Mouse (Mus musculus): ENCODE measurements at regions not wholly inside any gene's neighbourhood (a gene's known extent, or its start where the extent isn't known, plus 50 kb on each side); places are given as distances from the start of the nearest gene placed in this dataset.

GRCm38 (mm10) chr5:11983452-11983851, 65.6 kb downstream of the 4933402N22Rik start:
- no peak for ATAC-seq (ENCODE audit: insufficient read depth, low FRiP score, low read depth)
- 53% methylated on average over 4 of the region's 4 CpGs for WGBS

DNA sequence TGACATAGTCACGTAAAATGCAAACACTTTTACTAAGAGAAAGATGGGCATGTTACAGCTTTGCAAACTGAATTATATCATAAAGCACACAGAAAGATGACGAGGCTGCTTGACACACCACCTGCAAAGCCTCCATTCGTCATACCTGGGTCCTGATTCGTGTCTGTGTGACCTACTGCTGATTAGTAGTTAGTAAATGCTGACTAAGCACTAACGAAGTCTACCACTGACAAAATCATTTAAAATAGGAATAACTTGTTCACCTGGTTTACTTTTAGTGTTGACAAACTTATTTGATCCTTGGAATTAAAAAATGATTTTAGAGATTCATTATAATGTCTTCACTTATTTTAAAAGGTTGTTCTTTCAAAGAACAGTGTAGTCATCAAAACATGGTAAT, 71.3 kb downstream of the 4933402N22Rik start:
- Histone ChIP-seq H3K9me3 (no peaks in the 10 kb centered on the region), H3K36me3 (no peaks in the 10 kb centered on the region), H3K4me1 (no peaks in the 10 kb centered on the region), H3K27me3 (replicated peaks) (no peaks in the 10 kb centered on the region), H3K27ac (no peak overlapping the region), H3K4me2 (no peak overlapping the region), H3K9ac (no peak overlapping the region), H3K4me3 (replicated peaks) (no peak overlapping the region)
- WGBS: 76% methylated on average over 5 of the region's 5 CpGs
- ATAC-seq (ENCODE audit: insufficient read depth, low FRiP score, low read depth): no peak

More at GRCm38 (mm10) chr5:11983452-11983851, 65.6 kb downstream of the 4933402N22Rik start:
- H3K4me3 ChIP-seq (replicated peaks): no peak overlapping the region
- no peaks in the 10 kb centered on the region for H3K9me3 ChIP-seq
- H3K27ac ChIP-seq: no peak overlapping the region
- H3K4me2 ChIP-seq: no peak overlapping the region
- no peaks in the 10 kb centered on the region for H3K36me3 ChIP-seq
- H3K27me3 ChIP-seq (replicated peaks): no peaks in the 10 kb centered on the region
- no peaks in the 10 kb centered on the region for H3K4me1 ChIP-seq
- no peak overlapping the region for H3K9ac ChIP-seq

DNA sequence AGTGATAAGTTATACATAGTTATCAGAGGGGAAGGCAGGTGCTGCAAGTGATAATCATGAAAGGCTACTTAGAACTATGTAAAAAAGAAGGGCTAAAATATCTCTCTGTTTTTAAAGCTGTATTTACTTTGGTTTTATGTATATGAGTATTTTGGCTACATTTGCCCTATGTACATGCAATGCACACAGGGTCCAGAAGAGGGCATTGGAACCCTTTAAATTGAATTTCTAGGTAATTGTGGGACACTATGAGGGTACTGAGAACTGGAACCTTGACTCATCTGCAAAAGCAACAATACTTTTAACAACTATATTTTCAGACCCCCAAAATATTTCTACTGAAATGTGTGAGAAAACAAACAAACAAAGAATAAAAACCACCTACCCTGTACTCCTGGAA, 82.9 kb downstream of the 4933402N22Rik start:
- Histone ChIP-seq H3K4me1 (no peaks in the 10 kb centered on the region), H3K36me3 (no peaks in the 10 kb centered on the region), H3K27ac (no peak overlapping the region), H3K9ac (no peak overlapping the region), H3K27me3 (replicated peaks) (no peaks in the 10 kb centered on the region), H3K4me2 (no peak overlapping the region), H3K9me3 (no peaks in the 10 kb centered on the region), H3K4me3 (replicated peaks) (no peak overlapping the region)
- ATAC-seq (ENCODE audit: insufficient read depth, low FRiP score, low read depth): no peak

GRCm38 (mm10) chr5:12006473-12006872, 88.6 kb downstream of the 4933402N22Rik start:
- ATAC-seq (ENCODE audit: insufficient read depth, low FRiP score, low read depth): no peak; the same call in 1 of the 2 replicates
- no peaks in the 10 kb centered on the region for H3K27me3 ChIP-seq (replicated peaks)
- no peak overlapping the region for H3K27ac ChIP-seq
- H3K9me3 ChIP-seq: no peaks in the 10 kb centered on the region
- H3K36me3 ChIP-seq: no peaks in the 10 kb centered on the region
- H3K9ac ChIP-seq: no peak overlapping the region
- no peaks in the 10 kb centered on the region for H3K4me1 ChIP-seq
- no peak overlapping the region for H3K4me3 ChIP-seq (replicated peaks)
- WGBS: 47% methylated on average over 3 of the region's 3 CpGs
- H3K4me2 ChIP-seq: no peak overlapping the region

DNA sequence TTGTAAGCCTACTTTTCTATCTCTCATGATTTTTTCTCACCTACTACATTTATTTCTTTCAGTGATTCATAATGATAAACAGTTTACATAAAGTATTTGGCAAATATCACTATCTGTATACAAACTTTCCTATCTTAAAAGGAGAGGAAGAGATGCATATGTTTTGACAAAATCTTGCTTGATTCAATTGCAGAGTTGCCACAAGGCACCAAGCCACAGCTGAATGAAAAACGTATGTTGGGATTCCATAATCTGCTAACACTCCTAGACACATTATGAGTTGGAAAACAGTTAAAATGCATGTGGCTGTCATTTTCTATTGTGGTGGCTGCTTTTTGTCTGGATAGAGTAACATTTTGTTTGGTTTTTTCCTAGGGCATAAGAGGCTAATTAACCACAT, 98.5 kb downstream of the 4933402N22Rik start:
- no peak for ATAC-seq (ENCODE audit: insufficient read depth, low FRiP score, low read depth)
- Histone ChIP-seq H3K4me2 (no peak overlapping the region), H3K27me3 (replicated peaks) (no peaks in the 10 kb centered on the region), H3K9ac (no peak overlapping the region), H3K9me3 (no peaks in the 10 kb centered on the region), H3K4me1 (no peaks in the 10 kb centered on the region), H3K27ac (no peak overlapping the region), H3K36me3 (no peaks in the 10 kb centered on the region), H3K4me3 (replicated peaks) (no peak overlapping the region)
- WGBS: 54% methylated on average over 1 of the region's 1 CpGs

DNA sequence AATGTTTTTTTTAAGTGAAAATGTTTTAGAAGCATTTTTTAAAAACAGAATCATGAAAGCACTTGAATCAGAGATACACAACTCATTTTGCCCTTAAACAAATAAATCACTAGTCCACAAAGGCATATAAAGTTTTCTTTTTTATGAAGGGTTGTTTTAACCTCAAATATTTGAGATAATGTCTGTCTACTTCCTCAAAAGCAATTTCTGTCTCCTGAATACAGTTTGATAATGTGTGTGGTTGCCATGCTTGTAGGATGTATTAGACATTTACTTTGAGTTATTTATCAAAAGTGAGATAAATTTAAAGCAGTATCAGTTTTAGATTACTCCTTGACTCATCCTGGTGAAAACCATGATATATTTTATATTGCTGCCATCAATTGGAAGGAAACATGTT, 102.6 kb downstream of the 4933402N22Rik start:
- Histone ChIP-seq H3K4me3 (replicated peaks) (no peak overlapping the region), H3K36me3 (no peaks in the 10 kb centered on the region), H3K27me3 (replicated peaks) (no peaks in the 10 kb centered on the region), H3K9me3 (no peaks in the 10 kb centered on the region), H3K9ac (no peak overlapping the region), H3K27ac (no peak overlapping the region), H3K4me1 (no peaks in the 10 kb centered on the region), H3K4me2 (no peak overlapping the region)
- ATAC-seq (ENCODE audit: insufficient read depth, low FRiP score, low read depth): no peak

- Histone ChIP-seq H3K9me3 (no peaks in the 10 kb centered on the region), H3K9ac (no peak overlapping the region), H3K4me2 (no peak overlapping the region), H3K4me3 (replicated peaks) (no peak overlapping the region), H3K27ac (no peak overlapping the region), H3K36me3 (no peaks in the 10 kb centered on the region), H3K4me1 (no peaks in the 10 kb centered on the region), H3K27me3 (replicated peaks) (no peaks in the 10 kb centered on the region)
- ATAC-seq (ENCODE audit: insufficient read depth, low FRiP score, low read depth): no peak
Measured at GRCm38 (mm10) chr5:12024705-12025383, 107.0 kb downstream of the 4933402N22Rik start.

- Histone ChIP-seq H3K4me1 (no peaks in the 10 kb centered on the region), H3K36me3 (no peaks in the 10 kb centered on the region), H3K27me3 (replicated peaks) (no peaks in the 10 kb centered on the region), H3K4me3 (replicated peaks) (no peak overlapping the region), H3K4me2 (no peak overlapping the region), H3K27ac (no peak overlapping the region), H3K9me3 (no peaks in the 10 kb centered on the region), H3K9ac (no peak overlapping the region)
- 10% methylated on average over 5 of the region's 5 CpGs for WGBS
- no peak; the same call in 1 of the 2 replicates for ATAC-seq (ENCODE audit: insufficient read depth, low FRiP score, low read depth)
Measured at GRCm38 (mm10) chr5:12030002-12030401, 112.2 kb downstream of the 4933402N22Rik start.

DNA sequence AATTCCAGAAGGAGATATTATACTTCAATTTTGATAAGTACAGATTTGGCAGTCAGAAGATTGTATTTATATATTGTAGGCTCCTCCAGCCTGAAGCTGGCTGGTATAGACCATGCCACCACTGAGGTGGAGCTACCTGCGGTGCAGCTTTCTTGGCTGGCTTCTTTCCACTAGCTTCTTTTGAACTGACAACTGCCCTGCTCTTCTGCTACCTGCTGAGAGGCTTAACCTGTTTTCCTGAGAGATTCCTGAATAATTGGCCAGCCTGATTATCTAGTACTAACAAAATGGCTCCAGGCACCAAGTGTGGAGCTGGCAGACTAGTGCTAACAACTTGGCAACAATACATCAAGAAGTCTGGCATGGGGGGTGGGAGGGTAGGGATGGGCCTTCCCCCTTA, 132.0 kb downstream of the 4933402N22Rik start:
- H3K36me3 ChIP-seq: no peaks in the 10 kb centered on the region
- H3K9me3 ChIP-seq: no peaks in the 10 kb centered on the region
- no peaks in the 10 kb centered on the region for H3K27me3 ChIP-seq (replicated peaks)
- H3K27ac ChIP-seq: no peak overlapping the region
- no peak overlapping the region for H3K4me3 ChIP-seq (replicated peaks)
- H3K4me2 ChIP-seq: no peak overlapping the region
- WGBS: 76% methylated on average over 1 of the region's 1 CpGs
- no peaks in the 10 kb centered on the region for H3K4me1 ChIP-seq
- no peak for ATAC-seq (ENCODE audit: insufficient read depth, low FRiP score, low read depth)
- no peak overlapping the region for H3K9ac ChIP-seq

DNA sequence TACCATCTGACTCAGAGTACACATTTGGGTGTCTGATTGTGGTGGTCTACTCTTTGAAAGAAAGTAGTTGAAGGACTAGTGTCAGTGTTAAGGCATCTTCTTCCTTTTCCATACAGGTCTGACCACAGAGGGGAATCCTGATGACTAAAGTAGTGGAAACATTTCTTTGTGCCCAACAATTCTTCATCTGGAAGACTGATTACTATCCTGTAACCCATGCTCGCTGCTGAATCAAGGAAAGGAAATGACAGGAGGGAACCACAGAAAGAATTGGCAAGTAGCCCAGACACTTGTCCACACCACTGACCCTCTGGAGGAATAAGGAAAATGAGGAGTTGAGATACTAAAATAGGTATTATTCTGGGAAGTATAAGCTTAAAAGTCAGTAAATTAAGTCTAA, 162.3 kb downstream of the 4933402N22Rik start:
- Histone ChIP-seq H3K4me2 (no peak overlapping the region), H3K36me3 (no peaks in the 10 kb centered on the region), H3K4me1 (no peaks in the 10 kb centered on the region), H3K27ac (no peak overlapping the region), H3K4me3 (replicated peaks) (no peak overlapping the region), H3K27me3 (replicated peaks) (no peaks in the 10 kb centered on the region), H3K9me3 (no peaks in the 10 kb centered on the region), H3K9ac (no peak overlapping the region)
- no peak for ATAC-seq (ENCODE audit: insufficient read depth, low FRiP score, low read depth)
- 36% methylated on average over 1 of the region's 1 CpGs for WGBS

DNA sequence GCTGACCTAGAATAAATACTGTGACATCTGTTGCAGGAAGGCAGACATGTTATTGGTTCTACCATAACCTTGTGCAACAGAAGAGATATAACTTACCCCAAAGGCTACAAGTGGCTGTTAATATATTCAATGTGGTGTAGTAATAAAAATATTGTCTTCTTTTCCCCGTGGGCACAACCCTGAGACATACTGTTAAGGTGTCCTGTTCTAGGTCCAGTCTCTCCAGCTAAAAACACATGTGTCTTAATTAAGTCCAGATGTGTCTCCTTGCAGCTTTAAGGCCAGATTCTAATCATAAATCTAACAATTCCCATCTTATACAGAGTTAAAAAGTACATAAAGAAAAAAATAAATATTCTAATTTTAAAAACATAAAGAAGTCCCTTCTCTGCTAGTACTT, 175.8 kb downstream of the 4933402N22Rik start:
- H3K27me3 ChIP-seq (replicated peaks): no peaks in the 10 kb centered on the region
- no peak overlapping the region for H3K4me3 ChIP-seq (replicated peaks)
- 76% methylated on average over 1 of the region's 1 CpGs for WGBS
- no peak for ATAC-seq (ENCODE audit: insufficient read depth, low FRiP score, low read depth)
- no peak overlapping the region for H3K4me2 ChIP-seq
- no peak overlapping the region for H3K27ac ChIP-seq
- no peak overlapping the region for H3K9ac ChIP-seq
- H3K9me3 ChIP-seq: no peaks in the 10 kb centered on the region
- no peaks in the 10 kb centered on the region for H3K36me3 ChIP-seq
- H3K4me1 ChIP-seq: no peaks in the 10 kb centered on the region

GRCm38 (mm10) chr5:12116587-12117354, 198.9 kb downstream of the 4933402N22Rik start:
- ATAC-seq (ENCODE audit: insufficient read depth, low FRiP score, low read depth): no peak; the same call in 1 of the 2 replicates
- no peak overlapping the region for H3K4me3 ChIP-seq (replicated peaks)
- no peaks in the 10 kb centered on the region for H3K36me3 ChIP-seq
- no peak overlapping the region for H3K27ac ChIP-seq
- WGBS: 32% methylated on average over 5 of the region's 5 CpGs
- no peaks in the 10 kb centered on the region for H3K4me1 ChIP-seq
- H3K27me3 ChIP-seq (replicated peaks): no peaks in the 10 kb centered on the region
- H3K9me3 ChIP-seq: no peaks in the 10 kb centered on the region
- no peak overlapping the region for H3K9ac ChIP-seq
- no peak overlapping the region for H3K4me2 ChIP-seq
